Mouse (Mus musculus): Measurements from ENCODE around the gene Dhx37.
"Not testable (repeated sequence)": the region's sequence is repeated elsewhere in the genome, so short reads cannot be mapped to it uniquely, and the experiment has no call there.

GRCm38 (mm10) chr5:125387295-125387694 is 46.6 kb downstream of the Dhx37 start:
- not testable (repeated sequence) for TF ChIP-seq CHD2 (IDR thresholded peaks at IDR 0.05; ENCODE audit: low read depth, low read length); ZNF384 (IDR thresholded peaks at IDR 0.05; ENCODE audit: low read depth, low read length); MAFK (IDR thresholded peaks at IDR 0.05; ENCODE audit: insufficient read depth, low read depth, low read length); HCFC1 (IDR thresholded peaks at IDR 0.05; ENCODE audit: borderline replicate concordance, insufficient read depth, low read length)
